Mouse (Mus musculus) bone marrow, adult 2 months (tissue): ENCODE results near the gene Pirt.

ENCODE experiments used
- CTCF ChIP-seq: fragments of 200-500 bp; IDR thresholded peaks from 2 replicates; pipeline ENCODE4 v1.5.1; 2011; ENCODE audit warnings: low read length, control low read depth; ENCODE audit not compliant: control insufficient read depth, insufficient read depth
- POLR2A ChIP-seq: fragments of 200-500 bp; IDR thresholded peaks from 2 replicates; pipeline ENCODE4 v1.6.1; 2011; ENCODE audit warnings: low read depth, mild to moderate bottlenecking, control low read depth, low read length, borderline replicate concordance; ENCODE audit not compliant: control insufficient read depth

DNA sequence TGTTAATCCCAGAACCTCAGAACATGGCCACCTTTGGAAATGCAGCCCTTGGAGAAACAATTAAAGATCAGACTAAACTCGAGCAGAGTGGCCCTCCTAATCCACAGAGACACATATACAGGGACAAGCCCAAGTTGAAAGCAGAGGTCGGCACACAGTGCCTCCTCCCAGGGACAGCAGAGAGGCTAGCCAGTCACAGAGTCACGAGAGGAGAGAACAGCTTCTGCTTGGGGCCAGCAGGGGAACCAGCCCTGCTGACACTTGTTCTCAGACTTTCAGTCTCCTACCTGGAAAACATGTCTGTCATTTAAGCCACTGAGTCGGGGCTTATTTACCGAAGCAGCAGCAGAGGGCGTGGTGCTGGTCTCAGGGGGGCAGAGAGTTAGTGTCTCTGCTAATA lies 34.7 kb downstream of the Pirt start:
- no peak for TF ChIP-seq POLR2A
- TF ChIP-seq CTCF = no peak
